Mouse (Mus musculus) heart, postnatal 14 days (tissue): Measurements from ENCODE around the gene Gm3646. TPM values are rescaled to one million over a fixed set of nuclear protein-coding genes. Genes with fewer than 3 reads are reported as not detected.

Experiments used
- total RNA-seq, 2 experiments: library from RNA; stranded (reverse); gene quantifications; 2 replicates each; pipeline ENCODE4 v1.2.3; 2021

Gene Gm3646
- total RNA-seq, 2 experiments from 2014 or later, result 6.4 to 7.6 TPM

Other genes with a start within 250 kb of the Gm3646 start
- 10 to 100 TPM; 10.8 to 11.5 TPM for gene Rnf149, start 227.9 kb downstream of the Gm3646 start, total RNA-seq
- gene Creg2, start 153.9 kb downstream of the Gm3646 start, total RNA-seq, result not detected
- under 1 TPM; 0.32 to 0.36 TPM for gene Rfx8, start 84.3 kb downstream of the Gm3646 start, total RNA-seq
- gene Map4k4, start 95.6 kb upstream of the Gm3646 start, total RNA-seq, result 100 to 1,000 TPM; 175 to 185 TPM